ENCODE assay signal across 18 mouse cellular contexts in the genomic region with DNA sequence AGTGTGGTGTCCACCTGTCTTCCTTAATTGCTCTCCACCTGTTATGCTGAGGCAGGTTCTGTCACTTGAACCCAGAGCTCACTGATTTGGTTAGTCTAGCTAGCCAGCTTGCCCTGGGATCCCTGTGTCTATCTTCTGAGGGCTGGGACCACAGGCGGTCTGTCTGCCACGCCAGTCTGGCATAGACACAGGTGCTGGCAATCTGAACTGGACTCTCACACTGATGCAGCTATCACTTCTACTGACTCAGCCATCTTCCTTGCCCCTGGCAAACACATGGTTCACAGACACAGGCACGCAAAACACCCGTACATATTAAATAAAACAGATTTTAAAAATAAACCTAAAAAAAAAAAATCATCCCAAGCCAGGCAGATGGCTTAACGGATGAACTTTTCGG. TPM values are rescaled to one million over a fixed set of nuclear protein-coding genes. Genes with fewer than 3 reads are reported as not detected.
"Had no signal": no experiment of that assay in that cellular context is flagged by ENCODE, and none has a peak within 500 bp of the region (broad histone marks: within the 10 kb centered on the region; RNA-seq: fewer than 3 reads in every experiment).

No protein-coding gene starts in this region.

- H3K9ac ChIP-seq: lung, embryonic 15.5 days; midbrain, embryonic 13.5 days; midbrain, embryonic 15.5 days; neural tube, embryonic 12.5 days; stomach, embryonic 15.5 days had no signal

- H3K4me3 ChIP-seq: lung, embryonic 15.5 days; megakaryocyte, embryonic 14.5 days; midbrain, embryonic 13.5 days; midbrain, embryonic 15.5 days; neural tube, embryonic 12.5 days; stomach, embryonic 15.5 days had no signal

- H3K27ac ChIP-seq: lung, embryonic 15.5 days; macrophage; midbrain, embryonic 13.5 days; midbrain, embryonic 15.5 days; neural tube, embryonic 12.5 days; stomach, embryonic 15.5 days; stomach, postnatal 0 days had no signal

- H3K36me3 ChIP-seq: midbrain, embryonic 15.5 days had no signal

- DNase-seq: lung, adult 2 months; lung, postnatal 14 days; lung, postnatal 36 days; right cerebral cortex, postnatal 14 days; thymus, adult 2 months; thymus, postnatal 25 days; thymus, postnatal 4 days had no signal

RNA-seq across cellular contexts. Expression of gene Ccdc87, which starts 2.1 kb away (rescaled TPM):
- total RNA-seq: megakaryocyte progenitor cell, adult 5-6 weeks; monocyte, adult 5-6 weeks; neutrophil, adult 5-6 weeks had no signal
- polyA plus RNA-seq: stomach, embryonic 15.5 days; stomach, postnatal 0 days had no signal

RNA-seq across cellular contexts. Expression of gene Ctsf, which starts 17.9 kb away (rescaled TPM):
- total RNA-seq: monocyte, adult 5-6 weeks had no signal
